Mouse (Mus musculus) hindbrain, embryonic 10.5 days (tissue): ENCODE measurements around the gene Pcca. TPM values are rescaled to one million over a fixed set of nuclear protein-coding genes. Genes with fewer than 3 reads are reported as not detected.
"Not testable (repeated sequence)": the region's sequence is repeated elsewhere in the genome, so short reads cannot be mapped to it uniquely, and the experiment has no call there.

Source experiments
- DNase-seq: peaks from one replicate; pipeline ENCODE4 v3.0.0-alpha.2; 2017; ENCODE audit warnings: low spot score
- H3K27ac ChIP-seq: fragments of 300-500 bp; sonication (generic); 2 replicates; pipeline ENCODE4 v1.5.1; 2016; ENCODE audit warnings: mild to moderate bottlenecking, moderate library complexity
- H3K27me3 ChIP-seq: fragments of 300-500 bp; sonication (generic); 2 replicates; pipeline ENCODE4 v1.6.1; 2016; ENCODE audit warnings: mild to moderate bottlenecking; ENCODE audit not compliant: poor library complexity, insufficient read depth, severe bottlenecking
- H3K36me3 ChIP-seq: fragments of 300-500 bp; sonication (generic); 2 replicates; pipeline ENCODE4 v1.6.1; 2016; ENCODE audit warnings: mild to moderate bottlenecking, moderate library complexity
- H3K4me1 ChIP-seq: fragments of 300-500 bp; sonication (generic); replicated peaks from 2 replicates; pipeline ENCODE4 v1.6.1; 2016; ENCODE audit warnings: mild to moderate bottlenecking
- H3K4me3 ChIP-seq: fragments of 300-500 bp; sonication (generic); 2 replicates; pipeline ENCODE4 v1.5.1; 2016; ENCODE audit warnings: mild to moderate bottlenecking, moderate library complexity
- H3K9me3 ChIP-seq: fragments of 300-500 bp; sonication (generic); 2 replicates; pipeline ENCODE4 v1.6.1; 2016; ENCODE audit warnings: mild to moderate bottlenecking, moderate library complexity
- WGBS: fragments of 180-500 bp; shearing (Covaris S2); methylation state at CpG from one replicate; pipeline ENCODE4 v1.1.7; 2016; 5-methylcytosine and 5-hydroxymethylcytosine counted together
- polyA plus RNA-seq: library from polyadenylated mRNA; unstranded; fragments of >200 nt; fragmentation: Nextera tagmentation; extraction: Ambion mirVana; gene quantifications from 2 replicates; pipeline ENCODE4 v1.2.1, GENCODE M21; 2016

Pcca gene
- polyA plus RNA-seq, 1 experiment from 2014 or later, result 25.6 TPM

- 36% methylated on average over 2 of the region's 2 CpGs for WGBS
- no peak for DNase-seq
- Histone ChIP-seq H3K36me3 (no peaks in the 10 kb centered on the region), H3K27ac (no peak overlapping the region), H3K9me3 (no peaks in the 10 kb centered on the region), H3K4me3 (no peak overlapping the region), H3K4me1 (no peaks in the 10 kb centered on the region), H3K27me3 (no peaks in the 10 kb centered on the region)
Observed at GRCm38 (mm10) chr14:122509058-122509457, 25.1 kb upstream of the Pcca start.

GRCm38 (mm10) chr14:122511519-122511918 is 22.6 kb upstream of the Pcca start:
- H3K27me3 ChIP-seq, result no peaks in the 10 kb centered on the region
- no peak for DNase-seq
- no peak overlapping the region for H3K27ac ChIP-seq
- H3K4me3 ChIP-seq, result no peak overlapping the region
- no peaks in the 10 kb centered on the region for H3K4me1 ChIP-seq
- no peaks in the 10 kb centered on the region for H3K36me3 ChIP-seq
- WGBS, result 67% methylated on average over 3 of the region's 3 CpGs
- H3K9me3 ChIP-seq, result no peaks in the 10 kb centered on the region

- no peaks in the 10 kb centered on the region for H3K27me3 ChIP-seq
- DNase-seq, result no peak
- H3K4me1 ChIP-seq, result no peaks in the 10 kb centered on the region
- H3K4me3 ChIP-seq, result no peak overlapping the region
- no peaks in the 10 kb centered on the region for H3K36me3 ChIP-seq
- WGBS, result 83% methylated on average over 1 of the region's 1 CpGs
- no peaks in the 10 kb centered on the region for H3K9me3 ChIP-seq
- H3K27ac ChIP-seq, result no peak overlapping the region
Observed at GRCm38 (mm10) chr14:122513511-122514036, 20.6 kb upstream of the Pcca start.

- H3K4me3 ChIP-seq, result no peak overlapping the region
- H3K4me1 ChIP-seq, result peaks cover 2% of the 10 kb centered on the region; the same call in 1 of the 2 replicates
- H3K27me3 ChIP-seq, result no peaks in the 10 kb centered on the region
- DNase-seq, result no peak
- 0 out of 2 replicates have a peak, but pooled peaks cover 4% of the 10 kb centered on the region for H3K9me3 ChIP-seq
- no peak overlapping the region for H3K27ac ChIP-seq
- H3K36me3 ChIP-seq, result no peaks in the 10 kb centered on the region
- WGBS, result 86% methylated on average over 4 of the region's 4 CpGs
Observed at GRCm38 (mm10) chr14:122528475-122528874, 5.6 kb upstream of the Pcca start.

- peaks cover 18% of the 10 kb centered on the region for H3K4me1 ChIP-seq
- no peaks in the 10 kb centered on the region for H3K9me3 ChIP-seq
- no peak overlapping the region for H3K4me3 ChIP-seq
- H3K27me3 ChIP-seq, result no peaks in the 10 kb centered on the region
- 86% methylated on average over 1 of the region's 1 CpGs for WGBS
- H3K36me3 ChIP-seq, result no peaks in the 10 kb centered on the region
- no peak overlapping the region for H3K27ac ChIP-seq
- DNase-seq, result no peak
Observed at GRCm38 (mm10) chr14:122535986-122536385, 1.9 kb downstream of the Pcca start.

GRCm38 (mm10) chr14:122548421-122548820 is 14.3 kb downstream of the Pcca start:
- Histone ChIP-seq H3K4me3 (no peak overlapping the region), H3K9me3 (no peaks in the 10 kb centered on the region), H3K4me1 (no peaks in the 10 kb centered on the region), H3K27me3 (no peaks in the 10 kb centered on the region), H3K36me3 (no peaks in the 10 kb centered on the region), H3K27ac (no peak overlapping the region)
- DNase-seq, result no peak
- WGBS, result 96% methylated on average over 1 of the region's 1 CpGs

- Histone ChIP-seq H3K9me3 (no peaks in the 10 kb centered on the region), H3K4me3 (no peak overlapping the region), H3K4me1 (no peaks in the 10 kb centered on the region), H3K27ac (no peak overlapping the region), H3K36me3 (no peaks in the 10 kb centered on the region), H3K27me3 (no peaks in the 10 kb centered on the region)
- 94% methylated on average over 1 of the region's 1 CpGs for WGBS
- DNase-seq, result no peak
Observed at GRCm38 (mm10) chr14:122548905-122549304, 14.8 kb downstream of the Pcca start.

- Histone ChIP-seq H3K27me3 (no peaks in the 10 kb centered on the region), H3K4me1 (no peaks in the 10 kb centered on the region), H3K4me3 (no peak overlapping the region), H3K9me3 (no peaks in the 10 kb centered on the region), H3K27ac (no peak overlapping the region), H3K36me3 (no peaks in the 10 kb centered on the region)
- WGBS, result 89% methylated on average over 7 of the region's 7 CpGs
- no peak for DNase-seq
Observed at GRCm38 (mm10) chr14:122552761-122553445, 18.8 kb downstream of the Pcca start.

GRCm38 (mm10) chr14:122557353-122557752 is 23.2 kb downstream of the Pcca start:
- Histone ChIP-seq H3K27ac (no peak overlapping the region), H3K4me3 (no peak overlapping the region), H3K36me3 (no peaks in the 10 kb centered on the region), H3K4me1 (no peaks in the 10 kb centered on the region), H3K9me3 (no peaks in the 10 kb centered on the region), H3K27me3 (no peaks in the 10 kb centered on the region)
- no peak for DNase-seq
- WGBS, result 93% methylated on average over 9 of the region's 9 CpGs

GRCm38 (mm10) chr14:122560893-122561452 is 26.8 kb downstream of the Pcca start:
- H3K4me3 ChIP-seq, H3K4me1 ChIP-seq, H3K27ac ChIP-seq, DNase-seq, H3K36me3 ChIP-seq, H3K27me3 ChIP-seq, H3K9me3 ChIP-seq: not testable (repeated sequence)
- WGBS, result 93% methylated on average over 1 of the region's 1 CpGs

- no peak for DNase-seq
- H3K4me3 ChIP-seq, result no peak overlapping the region
- no peaks in the 10 kb centered on the region for H3K36me3 ChIP-seq
- 86% methylated on average over 9 of the region's 9 CpGs for WGBS
- no peaks in the 10 kb centered on the region for H3K4me1 ChIP-seq
- H3K9me3 ChIP-seq, result no peaks in the 10 kb centered on the region
- no peaks in the 10 kb centered on the region for H3K27me3 ChIP-seq
- H3K27ac ChIP-seq, result no peak overlapping the region
Observed at GRCm38 (mm10) chr14:122570862-122571261, 36.7 kb downstream of the Pcca start.

GRCm38 (mm10) chr14:122574064-122574751 is 40.1 kb downstream of the Pcca start:
- Histone ChIP-seq H3K9me3 (peaks cover 6% of the 10 kb centered on the region; the same call in 1 of the 2 replicates), H3K4me1 (no peaks in the 10 kb centered on the region), H3K27ac (no peak overlapping the region), H3K4me3 (no peak overlapping the region), H3K27me3 (no peaks in the 10 kb centered on the region), H3K36me3 (peaks cover 6% of the 10 kb centered on the region)
- no peak for DNase-seq
- WGBS, result 86% methylated on average over 7 of the region's 7 CpGs

- no peaks in the 10 kb centered on the region for H3K4me1 ChIP-seq
- 84% methylated on average over 4 of the region's 4 CpGs for WGBS
- peaks cover 6% of the 10 kb centered on the region for H3K36me3 ChIP-seq
- H3K4me3 ChIP-seq, result no peak overlapping the region
- H3K9me3 ChIP-seq, result peaks cover 6% of the 10 kb centered on the region; the same call in 1 of the 2 replicates
- no peaks in the 10 kb centered on the region for H3K27me3 ChIP-seq
- DNase-seq, result no peak
- no peak overlapping the region for H3K27ac ChIP-seq
Observed at GRCm38 (mm10) chr14:122577816-122578215, 43.7 kb downstream of the Pcca start.
